Mouse (Mus musculus) cerebellum, adult 2 months (tissue): ENCODE measurements around the gene Arhgdia.

ENCODE experiments used
- CTCF ChIP-seq: fragments of 200-500 bp; IDR thresholded peaks from 2 replicates; pipeline ENCODE4 v1.5.1; 2011; ENCODE audit warnings: low read depth, mild to moderate bottlenecking, control low read depth, low read length, moderate library complexity, borderline replicate concordance; ENCODE audit not compliant: insufficient read depth
- POLR2A ChIP-seq: fragments of 200-500 bp; IDR thresholded peaks from 2 replicates; pipeline ENCODE4 v1.6.1; 2011; ENCODE audit warnings: low read length, control low read depth, borderline replicate concordance; ENCODE audit not compliant: insufficient read depth

DNA sequence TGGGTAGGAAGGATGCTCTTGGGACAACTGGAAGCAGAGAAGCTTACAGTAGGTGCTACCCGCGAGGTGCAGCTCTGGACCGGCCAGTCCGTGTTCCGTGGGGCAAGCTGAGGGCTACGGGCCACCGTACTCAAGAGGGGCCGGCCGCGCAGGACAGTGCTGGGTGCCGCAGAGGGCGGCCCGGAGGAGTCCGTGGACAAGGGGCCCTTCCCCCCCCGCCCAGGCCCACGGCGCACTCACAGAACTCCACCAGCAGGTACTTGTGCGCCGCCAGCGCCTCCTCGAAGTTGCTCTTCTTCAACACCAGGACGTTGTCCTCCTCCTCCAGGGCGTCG is 9.0 kb downstream of the Arhgdia start:
- no peak for TF ChIP-seq POLR2A
- no peak for TF ChIP-seq CTCF
